Mouse (Mus musculus) cerebellum, adult 2 months (tissue): ENCODE results near the gene P2rx7.

ENCODE experiments used
- CTCF ChIP-seq: fragments of 200-500 bp; IDR thresholded peaks from 2 replicates; pipeline ENCODE4 v1.5.1; 2011; ENCODE audit warnings: low read depth, mild to moderate bottlenecking, control low read depth, low read length, moderate library complexity, borderline replicate concordance; ENCODE audit not compliant: insufficient read depth
- POLR2A ChIP-seq: fragments of 200-500 bp; IDR thresholded peaks from 2 replicates; pipeline ENCODE4 v1.6.1; 2011; ENCODE audit warnings: low read length, control low read depth, borderline replicate concordance; ENCODE audit not compliant: insufficient read depth

- TF ChIP-seq CTCF (no peak), POLR2A (no peak)
Measured at GRCm38 (mm10) chr5:122668981-122669897, 25.5 kb downstream of the P2rx7 start.
